Mouse (Mus musculus): ENCODE results near the gene Rdm1. TPM values are rescaled to one million over a fixed set of nuclear protein-coding genes. Genes with fewer than 3 reads are reported as not detected.
"Not testable (repeated sequence)": the region's sequence is repeated elsewhere in the genome, so short reads cannot be mapped to it uniquely, and the experiment has no call there.

Gene Rdm1
- total RNA-seq, 2 experiments from 2014 or later = 43.7 to 52.3 TPM

GRCm38 (mm10) chr11:101616948-101617767 is 9.8 kb upstream of the Rdm1 start:
- no peak for DNase-seq

DNA sequence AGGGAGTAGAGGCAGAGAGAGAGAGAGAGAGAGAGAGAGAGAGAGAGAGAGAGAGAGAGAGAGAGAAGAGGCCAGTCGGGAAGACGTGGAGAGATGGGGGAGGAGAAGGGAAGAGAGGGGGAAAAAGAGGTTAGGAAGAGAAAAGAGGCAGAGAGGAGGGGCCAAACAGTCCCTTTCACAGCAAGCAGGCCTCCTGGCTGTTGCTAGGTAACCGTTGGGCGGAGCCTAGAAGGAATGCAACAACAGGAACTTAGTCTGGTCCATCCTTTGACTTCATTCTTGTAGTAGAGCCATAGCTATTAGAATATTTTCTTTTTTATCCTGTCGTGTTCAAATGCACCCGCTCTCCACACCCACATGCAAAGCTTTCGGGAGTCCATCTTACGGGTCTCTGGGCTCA is 9.1 kb upstream of the Rdm1 start:
- peak in 1 of 2 experiments; percentile 13 for DNase-seq

GRCm38 (mm10) chr11:101618596-101618995 is 8.4 kb upstream of the Rdm1 start:
- no peak for DNase-seq

GRCm38 (mm10) chr11:101620022-101620655 is 6.9 kb upstream of the Rdm1 start:
- not testable (repeated sequence) for DNase-seq

- no peak for DNase-seq
Measured at GRCm38 (mm10) chr11:101626649-101626994, 373 bp upstream of the Rdm1 start.

- peak; percentile 89 to 96 for DNase-seq
Measured at GRCm38 (mm10) chr11:101627857-101628559, 1.0 kb downstream of the Rdm1 start.

DNA sequence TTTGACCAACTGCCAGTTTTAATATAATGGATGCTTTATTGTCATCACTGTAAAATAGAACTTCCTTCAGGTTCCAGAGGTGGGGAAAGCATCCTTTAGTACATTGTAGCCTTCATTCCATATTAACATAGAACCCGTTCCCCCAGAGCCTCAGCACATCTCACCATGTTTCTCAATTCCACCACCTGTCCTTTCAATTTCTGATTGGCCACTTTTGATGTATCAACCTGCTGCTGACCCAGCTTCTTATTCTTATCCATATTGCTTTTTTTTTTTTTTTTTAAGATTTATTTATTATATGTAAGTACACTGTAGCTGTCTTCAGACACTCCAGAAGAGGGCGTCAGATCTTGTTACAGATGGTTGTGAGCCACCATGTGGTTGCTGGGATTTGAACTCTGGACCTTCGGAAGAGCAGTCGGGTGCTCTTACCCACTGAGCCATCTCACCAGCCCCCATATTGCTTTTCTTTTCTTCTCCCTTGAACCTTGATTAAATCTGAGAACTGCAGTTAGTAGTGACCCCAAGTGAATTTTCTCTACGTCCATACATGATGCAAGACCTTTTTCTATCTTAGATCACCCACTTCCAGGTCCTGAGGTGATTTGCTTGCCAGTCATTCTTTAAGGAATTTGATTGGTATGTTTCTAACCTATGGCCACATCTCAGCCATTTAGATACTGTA is 1.9 kb downstream of the Rdm1 start:
- DNase-seq = not testable (repeated sequence)

GRCm38 (mm10) chr11:101635660-101636059 is 8.7 kb downstream of the Rdm1 start:
- no peak for DNase-seq

GRCm38 (mm10) chr11:101639761-101640160 is 12.8 kb downstream of the Rdm1 start:
- DNase-seq = no peak

- peak; percentile 83 to 87 for DNase-seq
Measured at GRCm38 (mm10) chr11:101640857-101641709, 14.1 kb downstream of the Rdm1 start.

- DNase-seq = peak; percentile 26 to 47
Measured at GRCm38 (mm10) chr11:101641710-101642642, 15.0 kb downstream of the Rdm1 start.

- no peak for DNase-seq
Measured at GRCm38 (mm10) chr11:101642931-101643330, 15.9 kb downstream of the Rdm1 start.

DNA sequence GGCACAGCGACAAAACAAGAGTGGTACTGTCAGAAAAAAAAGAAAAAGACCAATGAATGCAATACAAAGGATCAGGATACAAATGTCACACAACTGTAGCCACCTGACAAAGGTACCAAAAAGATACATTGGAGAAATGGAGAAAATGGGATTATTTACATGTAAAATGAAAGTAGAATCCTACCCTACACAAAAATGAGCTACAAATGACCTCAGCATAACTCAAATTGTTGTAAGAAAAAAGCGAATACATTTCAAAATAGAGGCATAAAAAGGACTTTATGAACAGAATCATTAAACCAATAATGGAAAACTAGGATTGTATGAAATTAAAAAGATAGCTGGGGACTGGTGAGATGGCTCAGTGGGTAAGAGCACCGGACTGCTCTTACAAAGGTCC is 17.6 kb downstream of the Rdm1 start:
- no peak for DNase-seq

DNA sequence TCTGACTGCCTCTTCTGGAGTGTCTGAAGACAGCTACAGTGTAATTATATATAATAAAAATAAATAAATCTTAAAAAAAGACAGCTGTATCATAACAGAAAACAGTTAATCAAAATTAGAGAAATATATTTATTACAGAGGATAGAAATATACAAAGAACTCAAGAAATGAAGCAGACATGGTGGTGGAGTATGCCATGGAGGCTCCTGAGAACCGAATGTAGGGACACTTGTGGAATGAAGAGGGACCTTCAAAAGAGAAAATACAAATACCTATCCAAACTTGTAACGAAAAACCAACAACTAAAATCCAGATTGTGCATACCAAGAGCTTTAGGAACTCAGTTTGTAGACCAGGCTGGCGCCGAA is 18.0 kb downstream of the Rdm1 start:
- DNase-seq = not testable (repeated sequence)

- DNase-seq = peak; percentile 74 to 84
Measured at GRCm38 (mm10) chr11:101645411-101646282, 18.7 kb downstream of the Rdm1 start.

DNA sequence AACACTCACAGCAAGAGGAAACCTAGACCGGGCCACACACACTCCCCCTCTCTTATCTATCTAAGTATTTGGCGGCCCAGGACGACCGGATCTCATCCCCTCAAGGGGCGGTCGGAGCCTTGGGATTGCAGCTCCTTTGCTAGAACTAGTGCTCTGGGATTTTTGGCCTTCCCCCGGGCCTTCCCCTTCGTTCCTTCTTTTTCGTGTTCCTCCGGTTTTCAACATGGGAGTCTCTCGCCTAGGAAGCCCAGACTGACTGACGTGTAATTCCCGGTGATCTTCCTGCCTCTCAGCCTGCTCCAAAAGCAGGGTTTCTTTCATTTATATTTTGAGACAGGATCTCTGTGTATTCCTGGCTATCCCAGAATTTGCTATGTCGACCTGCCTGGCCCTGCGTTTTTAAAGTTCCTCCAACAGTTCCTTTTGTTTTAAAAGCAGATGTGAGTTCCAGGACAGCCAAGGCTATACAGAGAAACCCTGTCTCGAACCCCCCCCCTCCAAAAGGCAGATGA is 19.3 kb downstream of the Rdm1 start:
- DNase-seq = not testable (repeated sequence)

GRCm38 (mm10) chr11:101647093-101647492 is 20.1 kb downstream of the Rdm1 start:
- not testable (repeated sequence) for DNase-seq

- DNase-seq = no peak
Measured at GRCm38 (mm10) chr11:101656356-101656755, 29.4 kb downstream of the Rdm1 start.

DNA sequence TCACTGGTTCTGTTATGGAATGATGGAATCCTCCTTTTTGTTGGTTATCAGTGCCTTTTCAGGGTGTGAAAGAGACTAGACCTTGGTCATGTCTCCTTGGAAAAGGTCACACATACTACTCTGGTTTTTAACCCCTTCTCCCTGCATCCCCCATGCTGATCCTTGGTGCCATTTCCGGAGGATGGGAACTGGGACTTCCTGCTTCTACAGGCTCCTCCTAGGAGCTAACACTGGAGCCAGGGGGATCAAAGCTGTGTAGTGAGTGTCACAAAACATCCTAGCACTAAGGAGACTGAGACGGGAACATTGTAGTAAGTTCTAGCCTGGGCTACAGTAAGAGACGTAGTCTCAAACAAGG is 30.5 kb downstream of the Rdm1 start:
- DNase-seq = no peak

Data from heart, adult 18-20 months (tissue).